Comparison of ENCODE assay signal across 8 mouse cellular contexts in the genomic region with DNA sequence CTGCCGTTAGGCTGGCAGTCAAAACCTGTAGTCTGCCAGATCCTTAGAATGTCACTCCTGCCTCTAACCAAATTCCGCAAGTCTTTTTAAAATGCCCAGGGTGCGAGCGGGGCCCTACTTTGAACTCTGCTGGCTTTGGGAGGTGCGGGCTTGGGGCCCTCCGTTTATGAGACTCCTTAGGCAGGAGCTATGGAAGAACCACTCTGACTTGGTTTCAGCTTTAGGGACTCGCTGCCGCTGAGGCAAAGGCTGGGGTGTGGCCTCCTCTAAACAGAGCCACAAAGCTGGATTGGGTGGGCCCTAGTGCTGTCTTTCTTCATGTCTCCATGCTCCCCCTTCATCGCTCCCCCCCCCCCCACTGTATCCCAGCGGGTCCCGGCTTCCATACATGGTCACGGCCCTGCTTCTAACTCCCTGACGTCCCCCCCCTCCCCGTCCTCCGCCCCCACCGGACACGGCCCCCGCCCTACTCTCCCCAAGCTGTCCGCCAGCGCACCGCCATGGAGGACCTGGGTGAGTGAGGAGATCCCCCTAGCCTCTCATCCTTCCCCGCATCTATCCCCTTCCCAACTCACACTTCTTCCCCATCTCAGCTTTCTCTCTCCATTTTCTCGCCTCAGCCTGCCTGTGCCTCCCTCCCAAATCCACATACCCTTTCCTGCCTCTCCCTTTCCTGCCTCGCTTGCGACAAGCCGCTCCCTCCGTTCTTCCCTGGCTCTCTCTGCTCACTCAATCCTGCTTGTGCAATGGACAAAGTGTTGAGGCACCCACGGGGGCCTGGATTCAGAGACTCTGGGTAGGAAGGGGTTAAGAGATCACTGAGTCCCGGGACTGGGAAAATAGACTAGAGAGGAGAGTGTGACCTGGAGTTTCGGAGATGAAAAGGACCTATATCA. TPM values are rescaled to one million over a fixed set of nuclear protein-coding genes. Genes with fewer than 3 reads are reported as not detected.
DNase-seq lines count a peak whose midpoint lies in the region; ATAC-seq and TF ChIP-seq lines count a peak whose summit lies in the region.

A gene (plus strand): TSS at position 317 of the 896 bp plus-strand sequence.

- TF ChIP-seq POLR2A in bone marrow, adult 2 months (IDR thresholded peaks at IDR 0.05; ENCODE audit: borderline replicate concordance, control insufficient read depth, low read depth, low read length): no peak

- H3K4me3 ChIP-seq in E14TG2a.4 (replicated peaks; ENCODE audit: low read length): peak within 1 kb of the TSS; percentile 78
- peak within 1 kb of the TSS; percentile 16 for H3K4me3 ChIP-seq in bone marrow, adult 2 months (replicated peaks; ENCODE audit: control insufficient read depth, low read depth, low read length)

- peaks cover 51% of the 10 kb centered on the region for H3K27me3 ChIP-seq in E14TG2a.4 (ENCODE audit: insufficient read depth, low read length)

- peak within 1 kb of the TSS; percentile 15; the same call in 1 of the 2 replicates for H3K27ac ChIP-seq in bone marrow, adult 2 months (ENCODE audit: control insufficient read depth, insufficient read depth, low read depth, low read length, poor library complexity)

- WGBS in bone marrow, adult 2 months: 16% methylated on average over 30 of the region's 30 CpGs

- ATAC-seq in erythroblast, adult 5-6 weeks (replicated peaks; ENCODE audit: low FRiP score, poor library complexity, severe bottlenecking): peak; percentile 40

- DNase-seq in heart, adult 9 months (ENCODE audit: low spot score in 2 of 2): peak; percentile 73 to 75
- DNase-seq in kidney, postnatal 25 days: peak; percentile 58 to 76
- peak; percentile 67 to 81 for DNase-seq in lung, adult 18-20 months
- DNase-seq in ovary, postnatal 10 days (ENCODE audit: low spot score): peak; percentile 45
- DNase-seq in spleen, postnatal 36 days (ENCODE audit: low spot score in 2 of 2): no peak

- H3K36me3 ChIP-seq in E14TG2a.4 (ENCODE audit: insufficient read depth, low read length): peaks cover 32% of the 10 kb centered on the region

- H3K9me3 ChIP-seq in E14TG2a.4 (ENCODE audit: low read length): no peaks in the 10 kb centered on the region

- peaks cover 51% of the 10 kb centered on the region for H3K4me1 ChIP-seq in E14TG2a.4 (replicated peaks; ENCODE audit: low read depth, low read length)
- peaks cover 2% of the 10 kb centered on the region for H3K4me1 ChIP-seq in bone marrow, adult 2 months (ENCODE audit: control insufficient read depth, insufficient read depth, low read length)

- no peak for TF ChIP-seq CTCF in E14TG2a.4 (conservative IDR thresholded peaks at IDR 0.05; ENCODE audit: low read length)
- TF ChIP-seq CTCF in bone marrow, adult 2 months (IDR thresholded peaks at IDR 0.05; ENCODE audit: control insufficient read depth, insufficient read depth, low read length): no peak

RNA-seq across cellular contexts. Expression of the gene that starts here (rescaled TPM):
- 13.9 and 22.2 TPM in 2 replicates for polyA plus RNA-seq in bone marrow, adult 2 months (2011; ENCODE audit: insufficient read depth, insufficient read length, low replicate concordance, missing spikeins)
- 0.96 and 2.9 TPM in 2 replicates for total RNA-seq in erythroblast, adult 5-6 weeks (2015; ENCODE audit: low replicate concordance)
- 0.84 TPM in 1 of 2 replicates, not detected in the other for total RNA-seq in erythroblast, adult 5-6 weeks (2017; ENCODE audit: low replicate concordance)

Comparison
In these comparisons a context has a peak if more than half of its experiments do, and no peak if none do; other contexts are left out.
1. DNase-seq: peak in heart, adult 9 months (2 of 2), kidney, postnatal 25 days (2 of 2), lung, adult 18-20 months (2 of 2) and ovary, postnatal 10 days (single experiment); none in spleen, postnatal 36 days (0 of 2).